27 mouse cellular contexts compared by ENCODE assay signal in the genomic region with DNA sequence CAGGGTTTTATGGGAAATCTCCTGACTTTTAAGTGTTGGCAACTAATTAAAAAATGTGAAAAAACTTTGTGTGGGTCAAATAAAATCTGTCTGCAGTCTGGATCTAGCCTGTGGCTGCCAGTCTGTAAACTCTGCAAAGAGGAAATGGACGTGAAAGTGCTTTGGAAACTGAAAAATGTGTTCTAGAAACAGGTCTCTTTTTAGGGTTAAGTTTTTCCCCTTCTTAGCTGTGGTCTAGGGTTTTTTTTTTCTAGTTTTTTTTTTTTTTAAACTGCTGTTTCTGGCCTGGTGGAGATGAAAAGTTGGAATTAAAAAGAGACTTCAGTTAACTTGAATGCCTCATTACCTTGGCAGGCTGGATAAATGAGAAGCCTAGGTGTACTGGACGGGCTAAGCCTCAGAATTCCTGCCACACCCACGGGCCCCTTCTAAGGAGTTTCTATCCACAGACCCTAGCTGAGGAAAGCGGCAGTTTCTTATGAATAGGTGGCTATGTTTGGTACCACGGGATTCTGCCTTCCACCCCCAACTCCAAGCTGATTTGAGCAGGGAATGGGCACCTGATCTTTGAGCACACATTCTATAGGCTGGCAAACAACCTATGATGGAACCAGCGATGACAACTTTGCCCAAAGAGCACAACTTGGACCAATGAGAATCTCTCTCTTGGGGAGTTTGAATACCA. TPM values are rescaled to one million over a fixed set of nuclear protein-coding genes. Genes with fewer than 3 reads are reported as not detected.
"Had no signal": no experiment of that assay in that cellular context is flagged by ENCODE, and none has a peak within 500 bp of the region (broad histone marks: within the 10 kb centered on the region; RNA-seq: fewer than 3 reads in every experiment).

No protein-coding gene starts in this region.

- H3K4me2 ChIP-seq: heart, embryonic 11.5 days; heart, embryonic 13.5 days; heart, embryonic 15.5 days; hindbrain, embryonic 13.5 days; hindbrain, embryonic 15.5 days; kidney, embryonic 15.5 days; liver, embryonic 12.5 days had no signal

- DNase-seq: gastrocnemius, postnatal 14 days; gastrocnemius, postnatal 36 days; heart, adult 11 months; heart, adult 2 months; heart, postnatal 14 days; heart, postnatal 36 days; kidney, adult 11 months; kidney, adult 2 months; kidney, adult 9 months; kidney, postnatal 14 days; kidney, postnatal 36 days; layer of hippocampus, adult 9-11 months; layer of hippocampus, postnatal 36 days; lung, adult 18-20 months had no signal

- H3K4me3 ChIP-seq: heart, adult 2 months; heart, embryonic 13.5 days; heart, embryonic 15.5 days; hindbrain, embryonic 13.5 days; hindbrain, embryonic 15.5 days; kidney, embryonic 15.5 days; liver, embryonic 12.5 days had no signal

- H3K9me3 ChIP-seq: heart, embryonic 13.5 days; heart, embryonic 15.5 days; hindbrain, embryonic 13.5 days; hindbrain, embryonic 15.5 days; kidney, embryonic 15.5 days; liver, embryonic 12.5 days had no signal

- H3K9ac ChIP-seq: heart, embryonic 13.5 days; heart, embryonic 15.5 days; hindbrain, embryonic 13.5 days; hindbrain, embryonic 15.5 days; kidney, embryonic 15.5 days; liver, embryonic 12.5 days; liver, embryonic 14.5 days had no signal

- ATAC-seq: hindbrain, postnatal 0 days; intestine, embryonic 16.5 days; liver, embryonic 12.5 days had no signal

- H3K36me3 ChIP-seq: heart, embryonic 13.5 days; heart, embryonic 15.5 days; hindbrain, embryonic 13.5 days; hindbrain, embryonic 15.5 days; kidney, embryonic 15.5 days; liver, embryonic 12.5 days had no signal

- H3K27ac ChIP-seq: heart, adult 2 months; heart, embryonic 13.5 days; heart, embryonic 15.5 days; hindbrain, embryonic 13.5 days; hindbrain, embryonic 15.5 days; hindbrain, postnatal 0 days; kidney, embryonic 15.5 days; kidney, postnatal 0 days; liver, embryonic 12.5 days; liver, embryonic 14.5 days had no signal

- H3K4me1 ChIP-seq: heart, embryonic 13.5 days; heart, embryonic 15.5 days; hindbrain, embryonic 13.5 days; hindbrain, embryonic 15.5 days; kidney, embryonic 15.5 days; liver, embryonic 12.5 days had no signal

RNA-seq across cellular contexts. Expression of a gene that starts 8.3 kb away (rescaled TPM):
- total RNA-seq: hematopoietic stem cell, adult 5-6 weeks; liver, adult 2 months had no signal
- polyA plus RNA-seq: heart, embryonic 13.5 days; liver, adult 2 months had no signal
